In genomic region chr9:87144106-87144505, GRCm38 (mm10) we compare ENCODE assay signal across 8 mouse cellular contexts. TPM values are rescaled to one million over a fixed set of nuclear protein-coding genes. Genes with fewer than 3 reads are reported as not detected.
DNase-seq lines count a peak whose midpoint lies in the region; ATAC-seq lines count a peak whose summit lies in the region.

Mrap2 (plus strand) TSS chr9:87144306.

- WGBS in intestine, embryonic 15.5 days: 1% methylated on average over 29 of the region's 29 CpGs

- peaks cover 29% of the 10 kb centered on the region for H3K27me3 ChIP-seq in intestine, embryonic 15.5 days (replicated peaks)
- H3K27me3 ChIP-seq in splenic B cell, adult 2 months (ENCODE audit: control insufficient read depth, insufficient read depth, low read length, poor library complexity, severe bottlenecking): no peaks in the 10 kb centered on the region

- H3K9me3 ChIP-seq in intestine, embryonic 15.5 days: no peaks in the 10 kb centered on the region

- ATAC-seq in intestine, embryonic 15.5 days: peak; percentile 88
- ATAC-seq in megakaryocyte-erythroid progenitor cell, adult 5-6 weeks (replicated peaks; ENCODE audit: low FRiP score, low TSS enrichment, poor library complexity, severe bottlenecking): peak; percentile 70
- ATAC-seq in activated CD4-positive, CD25-positive, alpha-beta regulatory T cell, adult 4 months: no peak

- peak within 1 kb of the TSS; percentile 30 for H3K4me3 ChIP-seq in intestine, embryonic 15.5 days (replicated peaks)

- peak; percentile 47 for DNase-seq in adrenal gland, adult 8-10 months
- DNase-seq in cerebellum, postnatal 14 days: peak; percentile 80 to 81
- DNase-seq in frontal cortex, postnatal 14 days (ENCODE audit: low spot score in 2 of 2): peak; percentile 24 to 61
- DNase-seq in left cerebral cortex, adult 8-10 months (ENCODE audit: low spot score in 2 of 2): peak; percentile 43 to 47
- peak; percentile 2 for DNase-seq in splenic B cell, adult 2 months (ENCODE audit: low read depth, low spot score)

- H3K4me1 ChIP-seq in intestine, embryonic 15.5 days (replicated peaks): peaks cover 10% of the 10 kb centered on the region

- H3K9ac ChIP-seq in intestine, embryonic 15.5 days: no peak within 1 kb of the TSS

- H3K4me2 ChIP-seq in intestine, embryonic 15.5 days (replicated peaks): peak within 1 kb of the TSS; percentile 66

- no peaks in the 10 kb centered on the region for H3K36me3 ChIP-seq in intestine, embryonic 15.5 days
- no peaks in the 10 kb centered on the region for H3K36me3 ChIP-seq in splenic B cell, adult 2 months (ENCODE audit: control insufficient read depth, insufficient read depth, low read length, poor library complexity, severe bottlenecking)

- no peak within 1 kb of the TSS for H3K27ac ChIP-seq in intestine, embryonic 15.5 days

RNA-seq across cellular contexts. Expression of gene Mrap2, which starts in this region (rescaled TPM):
- total RNA-seq in adrenal gland, adult 8-10 months (2022): 1 to 10 TPM; 2.8 to 6.1 (median 4.1) TPM
- 0.39 and 0.40 TPM in 2 replicates for polyA plus RNA-seq in intestine, embryonic 15.5 days (2015; fragmentation: Nextera tagmentation; extraction: Ambion mirVana)
- 1 to 10 TPM; 7.3 to 8.2 (median 7.9) TPM for total RNA-seq in left cerebral cortex, adult 8-10 months (2022)
- not detected in 2 replicates for total RNA-seq in megakaryocyte-erythroid progenitor cell, adult 5-6 weeks (2014; fragmentation: Nextera tagmentation)
- not detected in 2 replicates for total RNA-seq in megakaryocyte-erythroid progenitor cell, adult 5-6 weeks (2017)
- under 1 TPM in 1 of 2 experiments, not detected in 1; 0.28 TPM for polyA plus RNA-seq in activated CD4-positive, CD25-positive, alpha-beta regulatory T cell, adult 4 months (2017; shearing (Covaris generic))

Comparison
In these comparisons a context has a peak if more than half of its experiments do, and no peak if none do; other contexts are left out.
1. Peak in ATAC-seq, H3K4me3 ChIP-seq and H3K4me2 ChIP-seq in intestine, embryonic 15.5 days; RNA of the gene not detected or under 1 TPM.
2. Peak in ATAC-seq in megakaryocyte-erythroid progenitor cell, adult 5-6 weeks; RNA of the gene not detected or under 1 TPM.
3. DNase-seq: peak in every context shown above with its lines; median percentile 80 in cerebellum, postnatal 14 days; 47 in adrenal gland, adult 8-10 months; 45 in left cerebral cortex, adult 8-10 months; 42 in frontal cortex, postnatal 14 days; 2 in splenic B cell, adult 2 months.